Mouse (Mus musculus) ES-Bruce4 (cell line): ENCODE results near the gene Gm9918. TPM values are rescaled to one million over a fixed set of nuclear protein-coding genes. Genes with fewer than 3 reads are reported as not detected.

ENCODE experiments used
- H3K27ac ChIP-seq: 2 replicates; pipeline ENCODE4 v1.5.1; 2012; ENCODE audit warnings: low read length, inconsistent platforms; ENCODE audit not compliant: insufficient read depth
- H3K27me3 ChIP-seq: 2 replicates; pipeline ENCODE4 v1.6.1; 2012; ENCODE audit warnings: mild to moderate bottlenecking, low read length, inconsistent platforms; ENCODE audit not compliant: control insufficient read depth, poor library complexity, insufficient read depth, severe bottlenecking
- H3K36me3 ChIP-seq: 2 replicates; pipeline ENCODE4 v1.6.1; 2012; ENCODE audit warnings: inconsistent platforms, mild to moderate bottlenecking, low read length, moderate library complexity; ENCODE audit not compliant: control insufficient read depth, poor library complexity, insufficient read depth, severe bottlenecking
- H3K4me1 ChIP-seq: one replicate; pipeline ENCODE4 v1.8.1; 2011; ENCODE audit warnings: low read length; ENCODE audit not compliant: control insufficient read depth, insufficient read depth
- H3K4me3 ChIP-seq: 2 replicates; pipeline ENCODE4 v1.5.1; 2011; ENCODE audit warnings: low read depth, mild to moderate bottlenecking, low read length
- H3K9ac ChIP-seq: 2 replicates; pipeline ENCODE4 v1.6.1; 2012; ENCODE audit warnings: low read depth, mild to moderate bottlenecking, inconsistent platforms; ENCODE audit not compliant: poor library complexity, severe bottlenecking
- H3K9me3 ChIP-seq: replicated peaks from 2 replicates; pipeline ENCODE4 v1.6.1; 2012; ENCODE audit warnings: mild to moderate bottlenecking, low read length, inconsistent platforms; ENCODE audit not compliant: control insufficient read depth, poor library complexity, insufficient read depth, severe bottlenecking
- CTCF ChIP-seq: IDR thresholded peaks from one replicate; pipeline ENCODE4 v1.8.1; 2011; ENCODE audit warnings: low read depth, low read length
- EP300 ChIP-seq: IDR thresholded peaks from 2 replicates; pipeline ENCODE4 v1.6.1; 2011; ENCODE audit warnings: low read depth, low read length; ENCODE audit not compliant: insufficient read depth
- POLR2A ChIP-seq: IDR thresholded peaks from one replicate; pipeline ENCODE4 v1.8.1; 2011; ENCODE audit warnings: low read length; ENCODE audit not compliant: insufficient read depth
- polyA plus RNA-seq: library from polyadenylated mRNA; stranded (reverse); fragments of >200 nt; gene quantifications from 2 replicates; pipeline ENCODE4 v1.2.4, GENCODE M21; 2011; ENCODE audit warnings: low read depth; ENCODE audit not compliant: missing spikeins, insufficient read depth, insufficient read length

The Gm9918 gene
- polyA plus RNA-seq, 1 experiment = 1.1 TPM

- Histone ChIP-seq H3K27me3 (no peaks in the 10 kb centered on the region), H3K27ac (peak overlapping the region; percentile 71), H3K9me3 (no peaks in the 10 kb centered on the region), H3K4me1 (no peaks in the 10 kb centered on the region), H3K36me3 (peaks cover 18% of the 10 kb centered on the region), H3K9ac (peak overlapping the region; percentile 81), H3K4me3 (peak overlapping the region; percentile 98)
- TF ChIP-seq EP300 (no peak), CTCF (no peak), POLR2A (no peak)
Measured at GRCm38 (mm10) chr15:102278726-102279091, 8.3 kb downstream of the Gm9918 start.

DNA sequence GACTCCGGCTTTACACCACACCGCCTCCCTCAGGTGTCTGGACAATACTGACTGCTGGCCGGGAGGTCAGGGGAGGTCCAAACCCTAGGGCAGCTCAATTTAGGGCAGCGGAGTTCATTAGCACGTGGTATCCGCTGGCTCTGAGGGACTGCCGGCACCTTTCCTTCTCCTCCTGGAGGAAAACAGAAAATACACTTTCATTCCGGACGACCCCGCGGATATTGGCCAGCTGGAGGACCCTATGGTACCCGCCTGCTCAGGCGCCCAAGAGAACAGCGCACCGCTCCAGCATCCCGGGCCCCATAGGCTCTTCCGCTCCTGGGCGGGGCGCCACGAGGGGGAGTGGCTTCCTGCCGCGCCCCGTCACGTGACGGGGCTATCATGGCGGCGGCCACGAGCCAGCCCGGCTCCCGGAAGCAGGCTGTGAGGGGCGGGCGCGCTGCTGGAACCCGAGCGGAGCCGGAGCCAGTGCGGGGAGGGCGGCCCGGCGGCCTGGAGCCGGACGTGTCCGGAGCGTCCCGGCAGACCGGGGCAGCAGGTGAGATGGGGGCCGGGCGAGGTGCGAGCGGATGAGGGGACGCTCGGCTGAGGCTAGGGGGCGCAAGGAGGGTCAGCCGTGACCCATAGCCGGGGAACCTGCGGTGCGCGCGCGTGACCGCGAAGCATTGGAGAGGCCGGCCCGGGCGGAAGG, 8.9 kb downstream of the Gm9918 start, which contains the start of gene Mfsd5:
Gene Mfsd5, plus strand, starts transcription at position 363 of the 691 bp plus-strand sequence.
- Histone ChIP-seq H3K36me3 (peaks cover 18% of the 10 kb centered on the region), H3K9me3 (no peaks in the 10 kb centered on the region), H3K9ac (peak within 1 kb of the TSS; percentile 81), H3K27ac (peak within 1 kb of the TSS; percentile 71), H3K4me3 (peak within 1 kb of the TSS; percentile 98), H3K27me3 (no peaks in the 10 kb centered on the region), H3K4me1 (no peaks in the 10 kb centered on the region)
- TF ChIP-seq EP300 = 0 out of 2 replicates have a peak, but pooled peaks have one; percentile 44
- TF ChIP-seq POLR2A = peak; percentile 56
- TF ChIP-seq CTCF = peak; percentile 22

DNA sequence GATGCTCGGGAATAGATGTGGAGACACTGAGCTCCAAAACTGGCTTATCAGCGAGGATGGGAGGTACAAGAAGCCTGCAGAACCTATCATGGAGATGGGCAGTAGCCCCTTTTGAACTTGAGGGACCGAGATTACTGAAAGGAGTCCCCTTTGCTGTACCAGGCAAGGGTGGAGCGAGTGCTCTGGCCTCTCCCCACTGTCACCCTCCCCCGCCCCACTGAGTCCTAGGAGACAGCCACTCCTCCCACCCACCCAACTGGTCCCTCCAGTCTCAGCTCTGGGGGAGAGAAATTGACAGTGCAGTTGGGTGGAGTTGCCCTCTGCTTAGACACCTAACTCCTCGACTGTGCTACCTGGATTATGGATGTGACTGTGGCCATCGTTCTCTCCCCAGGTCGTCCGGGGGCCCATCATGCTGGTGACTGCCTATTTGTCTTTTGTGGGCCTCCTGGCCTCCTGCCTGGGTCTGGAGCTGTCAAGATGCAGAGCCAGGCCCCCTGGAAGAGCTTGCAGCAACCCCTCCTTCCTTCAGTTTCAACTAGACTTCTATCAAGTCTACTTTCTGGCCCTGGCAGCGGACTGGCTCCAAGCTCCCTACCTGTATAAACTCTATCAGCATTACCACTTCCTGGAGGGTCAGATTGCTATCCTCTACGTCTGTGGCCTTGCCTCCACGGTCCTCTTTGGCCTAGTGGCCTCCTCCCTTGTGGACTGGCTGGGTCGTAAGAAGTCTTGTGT, 9.6 kb downstream of the Gm9918 start:
- Histone ChIP-seq H3K4me1 (no peaks in the 10 kb centered on the region), H3K9me3 (no peaks in the 10 kb centered on the region), H3K27ac (peak overlapping the region; percentile 37), H3K36me3 (peaks cover 18% of the 10 kb centered on the region), H3K9ac (peak overlapping the region; percentile 81), H3K27me3 (no peaks in the 10 kb centered on the region), H3K4me3 (peak overlapping the region; percentile 97)
- no peak for TF ChIP-seq POLR2A
- TF ChIP-seq EP300 = no peak
- TF ChIP-seq CTCF = no peak

GRCm38 (mm10) chr15:102280623-102281022, 10.3 kb downstream of the Gm9918 start:
- Histone ChIP-seq H3K9ac (peak overlapping the region; percentile 81), H3K4me1 (no peaks in the 10 kb centered on the region), H3K36me3 (peaks cover 18% of the 10 kb centered on the region), H3K27ac (no peak overlapping the region), H3K27me3 (no peaks in the 10 kb centered on the region), H3K4me3 (peak overlapping the region; percentile 97), H3K9me3 (no peaks in the 10 kb centered on the region)
- TF ChIP-seq EP300 = no peak
- TF ChIP-seq CTCF = no peak
- TF ChIP-seq POLR2A = no peak

DNA sequence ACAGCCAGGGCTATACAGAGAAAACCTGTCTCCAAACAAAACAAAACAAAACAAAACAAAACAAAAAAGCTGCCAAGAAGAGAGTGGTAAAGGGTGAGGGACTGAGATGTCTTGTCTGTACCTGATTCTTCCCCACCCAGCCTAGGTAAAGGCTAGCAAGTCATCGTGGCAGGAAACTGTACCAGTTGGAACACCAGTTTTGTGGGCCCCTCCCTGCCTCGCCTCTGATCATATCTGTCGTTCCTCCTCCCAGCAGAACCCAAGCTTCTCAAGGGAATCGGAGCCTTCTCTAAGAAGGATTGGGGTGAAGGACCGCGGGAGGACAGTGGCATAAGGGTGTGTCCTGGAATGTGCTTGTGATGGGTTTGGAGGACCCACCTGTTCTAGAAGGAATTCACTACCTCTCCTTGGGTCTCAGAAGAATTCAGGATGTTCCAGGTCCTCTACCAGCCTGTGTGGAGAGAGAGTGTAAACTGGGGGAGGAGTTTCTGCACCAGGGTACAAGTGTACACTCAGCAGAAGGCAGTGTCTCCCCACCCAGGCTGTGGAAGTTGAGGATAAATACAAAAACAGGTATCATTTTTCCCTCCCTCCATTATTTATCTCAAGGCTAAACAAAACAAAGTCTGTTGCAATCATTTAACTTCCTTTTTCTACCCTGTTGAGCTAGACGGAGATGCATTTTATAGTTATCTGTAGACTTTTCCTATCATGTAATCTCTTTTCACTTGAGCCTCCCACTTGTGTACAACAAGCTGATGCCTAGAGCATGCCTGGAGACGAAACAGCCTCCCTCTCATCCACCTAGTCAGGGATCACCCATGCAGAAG, 12.3 kb downstream of the Gm9918 start:
- H3K27ac ChIP-seq = no peak overlapping the region; the same call in 1 of the 2 replicates
- no peak overlapping the region for H3K9ac ChIP-seq
- TF ChIP-seq CTCF (no peak), POLR2A (no peak), EP300 (no peak)
- H3K4me3 ChIP-seq = no peak overlapping the region
- no peaks in the 10 kb centered on the region for H3K9me3 ChIP-seq
- no peaks in the 10 kb centered on the region for H3K27me3 ChIP-seq
- H3K36me3 ChIP-seq = peaks cover 18% of the 10 kb centered on the region
- H3K4me1 ChIP-seq = no peaks in the 10 kb centered on the region
